Comparison of ENCODE assay signal across 8 mouse cellular contexts in genomic region chrX:96019556-96019955, GRCm38 (mm10).
DNase-seq lines count a peak whose midpoint lies in the region; ATAC-seq and TF ChIP-seq lines count a peak whose summit lies in the region.

No protein-coding gene starts in this region.

- no peak for TF ChIP-seq POLR2A in ES-Bruce4 (IDR thresholded peaks at IDR 0.05; ENCODE audit: insufficient read depth, low read length)
- no peak for TF ChIP-seq POLR2A in kidney, adult 2 months (IDR thresholded peaks at IDR 0.05; ENCODE audit: low read depth, low read length)
- no peak for TF ChIP-seq POLR2A in lung, adult 2 months (IDR thresholded peaks at IDR 0.05; ENCODE audit: borderline replicate concordance, extremely low read depth, low read depth, low read length)

- no peaks in the 10 kb centered on the region for H3K36me3 ChIP-seq in ES-Bruce4 (ENCODE audit: control insufficient read depth, insufficient read depth, low read length, poor library complexity, severe bottlenecking)
- H3K36me3 ChIP-seq in kidney, adult 2 months (ENCODE audit: control insufficient read depth, insufficient read depth, low read length) = no peaks in the 10 kb centered on the region

- no peak overlapping the region for H3K4me3 ChIP-seq in ES-Bruce4 (ENCODE audit: low read depth, low read length)
- no peak overlapping the region for H3K4me3 ChIP-seq in kidney, adult 2 months (ENCODE audit: insufficient read depth, low read depth, low read length)
- H3K4me3 ChIP-seq in lung, adult 2 months (replicated peaks; ENCODE audit: extremely low read depth, low read depth, low read length) = no peak overlapping the region

- no peak overlapping the region for H3K9ac ChIP-seq in ES-Bruce4 (ENCODE audit: low read depth, poor library complexity, severe bottlenecking)

- ATAC-seq in erythroid progenitor cell, adult 5-6 weeks (replicated peaks; ENCODE audit: low FRiP score, poor library complexity, severe bottlenecking) = no peak

- no peak overlapping the region for H3K27ac ChIP-seq in ES-Bruce4 (ENCODE audit: insufficient read depth, low read length)
- no peak overlapping the region for H3K27ac ChIP-seq in kidney, adult 2 months (ENCODE audit: insufficient read depth, low read depth, low read length)

- no peaks in the 10 kb centered on the region for H3K27me3 ChIP-seq in ES-Bruce4 (ENCODE audit: control insufficient read depth, insufficient read depth, low read length, poor library complexity, severe bottlenecking)
- no peaks in the 10 kb centered on the region for H3K27me3 ChIP-seq in kidney, adult 2 months (replicated peaks; ENCODE audit: control insufficient read depth, insufficient read depth, low read length)

- WGBS in kidney, adult 2 months = 19% methylated on average over 2 of the region's 2 CpGs
- 23% methylated on average over 2 of the region's 2 CpGs for WGBS in lung, adult 2 months

- no peak for TF ChIP-seq EP300 in ES-Bruce4 (IDR thresholded peaks at IDR 0.05; ENCODE audit: insufficient read depth, low read depth, low read length)

- H3K4me1 ChIP-seq in ES-Bruce4 (ENCODE audit: control insufficient read depth, insufficient read depth, low read length) = no peaks in the 10 kb centered on the region
- no peaks in the 10 kb centered on the region for H3K4me1 ChIP-seq in kidney, adult 2 months (ENCODE audit: control insufficient read depth, insufficient read depth, low read length)
- H3K4me1 ChIP-seq in lung, adult 2 months (ENCODE audit: control insufficient read depth, insufficient read depth, low read length) = peaks cover 3% of the 10 kb centered on the region

- DNase-seq in A20 (ENCODE audit: low read depth, low spot score) = peak; percentile 59
- peak; percentile 2 for DNase-seq in cerebellum, adult 11-12 months
- peak; percentile 12 to 20 for DNase-seq in frontal cortex, postnatal 25 days (ENCODE audit: low spot score in 2 of 2)
- DNase-seq in kidney, adult 2 months = peak; percentile 68
- DNase-seq in lung, adult 2 months = peak; percentile 58
- peak; percentile 24 for DNase-seq in right cerebral cortex, adult 18-20 months

- TF ChIP-seq CTCF in ES-Bruce4 (IDR thresholded peaks at IDR 0.05; ENCODE audit: low read depth, low read length) = peak; percentile 42
- peak; percentile 62 for TF ChIP-seq CTCF in kidney, adult 2 months (conservative IDR thresholded peaks at IDR 0.05; ENCODE audit: insufficient read depth, insufficient read length, low read depth, low read length)
- peak; percentile 75 for TF ChIP-seq CTCF in lung, adult 2 months (IDR thresholded peaks at IDR 0.05; ENCODE audit: insufficient read depth, low read length)

- H3K9me3 ChIP-seq in ES-Bruce4 (replicated peaks; ENCODE audit: control insufficient read depth, insufficient read depth, low read length, poor library complexity, severe bottlenecking) = no peaks in the 10 kb centered on the region

Comparison
In these comparisons a context has a peak if more than half of its experiments do, and no peak if none do; other contexts are left out.
1. DNase-seq: peak in every context shown above with its lines; median percentile 68 in kidney, adult 2 months; 59 in A20; 58 in lung, adult 2 months; 24 in right cerebral cortex, adult 18-20 months; 16 in frontal cortex, postnatal 25 days; 2 in cerebellum, adult 11-12 months.